Comparison of ENCODE assay signal across 11 mouse cellular contexts in genomic region chr10:94458690-94459089, GRCm38 (mm10).
DNase-seq lines count a peak whose midpoint lies in the region; ATAC-seq lines count a peak whose summit lies in the region.
"Had no signal": no experiment of that assay in that cellular context is flagged by ENCODE, and none has a peak within 500 bp of the region (broad histone marks: within the 10 kb centered on the region; RNA-seq: fewer than 3 reads in every experiment).

No protein-coding gene starts in this region.

- ATAC-seq in lung, embryonic 16.5 days (ENCODE audit: low read depth), result peak; percentile 55; the same call in 1 of the 2 replicates
- peak; percentile 74; the same call in 1 of the 2 replicates for ATAC-seq in embryonic facial prominence, embryonic 14.5 days (ENCODE audit: low read depth)

- no peak overlapping the region for H3K27ac ChIP-seq in lung, embryonic 16.5 days (ENCODE audit: low read length)
- H3K27ac ChIP-seq in embryonic facial prominence, embryonic 14.5 days (replicated peaks; ENCODE audit: low read depth, low read length), result 0 out of 2 replicates have a peak overlapping the region, but pooled peaks have one; percentile 29
- H3K27ac ChIP-seq: liver, embryonic 15.5 days had no signal

- intact Hi-C loops in heart, postnatal 10 days (cut with DNase I), result no loop called here

- no peaks in the 10 kb centered on the region for H3K9me3 ChIP-seq in lung, embryonic 16.5 days (ENCODE audit: control insufficient read depth, low read length)
- no peaks in the 10 kb centered on the region for H3K9me3 ChIP-seq in embryonic facial prominence, embryonic 14.5 days (ENCODE audit: control insufficient read depth, low read length)
- H3K9me3 ChIP-seq: liver, embryonic 15.5 days had no signal

- H3K36me3 ChIP-seq in lung, embryonic 16.5 days (ENCODE audit: control insufficient read depth, insufficient read depth, low read length), result no peaks in the 10 kb centered on the region
- no peaks in the 10 kb centered on the region for H3K36me3 ChIP-seq in embryonic facial prominence, embryonic 14.5 days (ENCODE audit: control insufficient read depth, insufficient read depth, low read length)
- H3K36me3 ChIP-seq: liver, embryonic 15.5 days had no signal

- peaks cover 19% of the 10 kb centered on the region for H3K4me1 ChIP-seq in lung, embryonic 16.5 days (replicated peaks; ENCODE audit: control insufficient read depth, insufficient read depth, low read length)
- H3K4me1 ChIP-seq in embryonic facial prominence, embryonic 14.5 days (ENCODE audit: control insufficient read depth, insufficient read depth, low read length), result peaks cover 15% of the 10 kb centered on the region
- H3K4me1 ChIP-seq: liver, embryonic 15.5 days had no signal

- no peak overlapping the region for H3K9ac ChIP-seq in lung, embryonic 16.5 days (ENCODE audit: low read length)
- H3K9ac ChIP-seq in embryonic facial prominence, embryonic 14.5 days (ENCODE audit: low read depth, low read length), result no peak overlapping the region
- H3K9ac ChIP-seq: liver, embryonic 15.5 days had no signal

- H3K4me3 ChIP-seq in lung, embryonic 16.5 days (ENCODE audit: low read length), result no peak overlapping the region
- no peak overlapping the region for H3K4me3 ChIP-seq in embryonic facial prominence, embryonic 14.5 days (ENCODE audit: low read depth, low read length)
- H3K4me3 ChIP-seq: liver, embryonic 15.5 days had no signal

- peak; percentile 66 to 73 for DNase-seq in heart, postnatal 10 days
- DNase-seq in heart, adult 9 months (ENCODE audit: low spot score in 2 of 2), result no peak
- no peak for DNase-seq in lung, postnatal 14 days
- DNase-seq in embryonic facial prominence, embryonic 14.5 days (ENCODE audit: low spot score), result peak; percentile 84
- DNase-seq in skeletal muscle tissue, adult 2 months (ENCODE audit: low read depth, low spot score), result peak; percentile 36
- DNase-seq in right cerebral cortex, postnatal 14 days, result no peak
- no peak for DNase-seq in ovary, postnatal 10 days (ENCODE audit: low spot score)
- DNase-seq: cerebellum, adult 11-12 months; thymus, adult 18-20 months had no signal

- no peaks in the 10 kb centered on the region for H3K27me3 ChIP-seq in lung, embryonic 16.5 days (ENCODE audit: control insufficient read depth, insufficient read depth, low read depth, low read length)
- H3K27me3 ChIP-seq in embryonic facial prominence, embryonic 14.5 days (replicated peaks; ENCODE audit: control insufficient read depth, insufficient read depth, low read length), result no peaks in the 10 kb centered on the region
- H3K27me3 ChIP-seq: liver, embryonic 15.5 days had no signal

- no peak overlapping the region for H3K4me2 ChIP-seq in lung, embryonic 16.5 days (ENCODE audit: low read depth, low read length)
- H3K4me2 ChIP-seq in embryonic facial prominence, embryonic 14.5 days (ENCODE audit: low read depth, low read length), result no peak overlapping the region
- H3K4me2 ChIP-seq: liver, embryonic 15.5 days had no signal

- 29% methylated on average over 6 of the region's 6 CpGs for WGBS in lung, embryonic 16.5 days
- WGBS in embryonic facial prominence, embryonic 14.5 days, result 47% methylated on average over 6 of the region's 6 CpGs

Comparison
In these comparisons a context has a peak if more than half of its experiments do, and no peak if none do; other contexts are left out.
1. DNase-seq: peak in heart, postnatal 10 days (2 of 2), embryonic facial prominence, embryonic 14.5 days (single experiment) and skeletal muscle tissue, adult 2 months (single experiment); none in heart, adult 9 months (0 of 2), lung, postnatal 14 days (single experiment), right cerebral cortex, postnatal 14 days (single experiment) and ovary, postnatal 10 days (single experiment).